Mouse (Mus musculus) heart, embryonic 12.5 days (tissue): ENCODE measurements around the gene Olfr170. TPM values are rescaled to one million over a fixed set of nuclear protein-coding genes. Genes with fewer than 3 reads are reported as not detected.
"Not testable (repeated sequence)": the region's sequence is repeated elsewhere in the genome, so short reads cannot be mapped to it uniquely, and the experiment has no call there.

ENCODE experiments used
- ATAC-seq: fragments of 200-750 bp; cut with Nextera tagmentation; 2 replicates; pipeline ENCODE4 v1.8.0; 2017; ENCODE audit warnings: moderate TSS enrichment, moderate library complexity; ENCODE audit not compliant: insufficient number of reproducible peaks, low FRiP score
- H3K27ac ChIP-seq: fragments of 300-500 bp; sonication (generic); 2 replicates; pipeline ENCODE4 v1.5.1; 2016; ENCODE audit warnings: mild to moderate bottlenecking, moderate library complexity; ENCODE audit not compliant: poor library complexity, severe bottlenecking
- H3K27me3 ChIP-seq: fragments of 300-500 bp; sonication (generic); replicated peaks from 2 replicates; pipeline ENCODE4 v1.6.1; 2016; ENCODE audit warnings: mild to moderate bottlenecking, moderate library complexity
- H3K36me3 ChIP-seq: fragments of 300-500 bp; sonication (generic); 2 replicates; pipeline ENCODE4 v1.6.1; 2016; ENCODE audit warnings: mild to moderate bottlenecking, moderate library complexity
- H3K4me1 ChIP-seq: fragments of 300-500 bp; sonication (generic); replicated peaks from 2 replicates; pipeline ENCODE4 v1.6.1; 2016; ENCODE audit warnings: mild to moderate bottlenecking
- H3K4me2 ChIP-seq: fragments of 300-500 bp; sonication (generic); 2 replicates; pipeline ENCODE4 v1.6.1; 2016; ENCODE audit warnings: mild to moderate bottlenecking, moderate library complexity
- H3K4me3 ChIP-seq: fragments of 300-500 bp; sonication (generic); 2 replicates; pipeline ENCODE4 v1.5.1; 2016; ENCODE audit warnings: mild to moderate bottlenecking
- H3K9ac ChIP-seq: fragments of 300-500 bp; sonication (generic); 2 replicates; pipeline ENCODE4 v1.6.1; 2016; ENCODE audit warnings: mild to moderate bottlenecking, moderate library complexity
- H3K9me3 ChIP-seq: fragments of 300-500 bp; sonication (generic); replicated peaks from 2 replicates; pipeline ENCODE4 v1.6.1; 2016; ENCODE audit warnings: mild to moderate bottlenecking, moderate library complexity
- WGBS: fragments of 180-500 bp; shearing (Covaris S2); methylation state at CpG from one replicate; pipeline ENCODE4 v1.1.7; 2016; 5-methylcytosine and 5-hydroxymethylcytosine counted together
- polyA plus RNA-seq: library from polyadenylated mRNA; unstranded; fragments of >200 nt; fragmentation: Nextera tagmentation; extraction: Ambion mirVana; gene quantifications from 2 replicates; pipeline ENCODE4 v1.2.1, GENCODE M21; 2016

Gene Olfr170
- polyA plus RNA-seq: not detected in 2 replicates

GRCm38 (mm10) chr16:19611782-19612181 lies at the start of gene Olfr170:
TSS of gene Olfr170 (minus strand) at chr16:19611882.
- H3K36me3 ChIP-seq, H3K4me1 ChIP-seq, H3K9ac ChIP-seq, H3K27ac ChIP-seq, H3K27me3 ChIP-seq, H3K9me3 ChIP-seq, ATAC-seq, H3K4me2 ChIP-seq, H3K4me3 ChIP-seq: not testable (repeated sequence)
- 65% methylated on average over 2 of the region's 2 CpGs for WGBS

- H3K4me1 ChIP-seq: no peaks in the 10 kb centered on the region
- ATAC-seq: no peak
- no peaks in the 10 kb centered on the region for H3K27me3 ChIP-seq
- 86% methylated on average over 1 of the region's 1 CpGs for WGBS
- H3K27ac ChIP-seq: no peak within 1 kb of the TSS
- no peak within 1 kb of the TSS for H3K4me2 ChIP-seq
- no peak within 1 kb of the TSS for H3K9ac ChIP-seq
- H3K36me3 ChIP-seq: no peaks in the 10 kb centered on the region
- peaks cover 10% of the 10 kb centered on the region for H3K9me3 ChIP-seq
- H3K4me3 ChIP-seq: no peak within 1 kb of the TSS
Measured at GRCm38 (mm10) chr16:19629816-19630215, 18.1 kb upstream of the Olfr170 start, which contains the start of gene Olfr171. TSS of gene Olfr171 (minus strand) at chr16:19629916.

- no peaks in the 10 kb centered on the region for H3K4me1 ChIP-seq
- ATAC-seq: no peak
- peaks cover 6% of the 10 kb centered on the region; the same call in 1 of the 2 replicates for H3K9me3 ChIP-seq
- no peaks in the 10 kb centered on the region for H3K27me3 ChIP-seq
- no peak overlapping the region for H3K4me3 ChIP-seq
- no peaks in the 10 kb centered on the region for H3K36me3 ChIP-seq
- 52% methylated on average over 2 of the region's 2 CpGs for WGBS
- no peak overlapping the region for H3K4me2 ChIP-seq
- H3K27ac ChIP-seq: no peak overlapping the region
- H3K9ac ChIP-seq: no peak overlapping the region
Measured at GRCm38 (mm10) chr16:19603166-19603565, 8.5 kb downstream of the Olfr170 start.

GRCm38 (mm10) chr16:19571709-19572108 lies 40.0 kb downstream of the Olfr170 start, which contains the start of gene Olfr169:
TSS of gene Olfr169 (minus strand) at chr16:19571809.
- H3K27ac ChIP-seq, H3K4me2 ChIP-seq, H3K9ac ChIP-seq, H3K36me3 ChIP-seq, ATAC-seq, H3K4me1 ChIP-seq, H3K9me3 ChIP-seq, H3K4me3 ChIP-seq, H3K27me3 ChIP-seq: not testable (repeated sequence)
- 87% methylated on average over 2 of the region's 2 CpGs for WGBS

Other genes starting within 250 kb of the Olfr170 start
- not detected in 2 replicates for gene Olfr165, start 188.7 kb downstream of the Olfr170 start, polyA plus RNA-seq
- gene Olfr166, start 128.2 kb downstream of the Olfr170 start, polyA plus RNA-seq: not detected in 2 replicates
- not detected in 2 replicates for gene Olfr167, start 89.6 kb downstream of the Olfr170 start, polyA plus RNA-seq
- not detected in 2 replicates for gene Olfr168, start 76.3 kb downstream of the Olfr170 start, polyA plus RNA-seq
- not detected in 2 replicates for gene Olfr169, start 40.1 kb downstream of the Olfr170 start, polyA plus RNA-seq
- not detected in 2 replicates for gene Olfr171, start 18.0 kb upstream of the Olfr170 start, polyA plus RNA-seq
- gene Lamp3, start 94.5 kb upstream of the Olfr170 start, polyA plus RNA-seq: 0.05 TPM in 1 of 2 replicates, not detected in the other
- 21.5 and 21.8 TPM in 2 replicates for gene B3gnt5, start 148.3 kb upstream of the Olfr170 start, polyA plus RNA-seq